Mouse (Mus musculus) layer of hippocampus, adult 9-11 months (tissue): Measurements from ENCODE around the gene Pcgf5.
"Not testable (repeated sequence)": the region's sequence is repeated elsewhere in the genome, so short reads cannot be mapped to it uniquely, and the experiment has no call there.

Source experiments
- DNase-seq: peaks from one replicate; pipeline ENCODE4 v3.0.0; 2022

The Pcgf5 gene

GRCm38 (mm10) chr19:36390714-36391113 is 42.6 kb downstream of the Pcgf5 start:
- no peak for DNase-seq

DNA sequence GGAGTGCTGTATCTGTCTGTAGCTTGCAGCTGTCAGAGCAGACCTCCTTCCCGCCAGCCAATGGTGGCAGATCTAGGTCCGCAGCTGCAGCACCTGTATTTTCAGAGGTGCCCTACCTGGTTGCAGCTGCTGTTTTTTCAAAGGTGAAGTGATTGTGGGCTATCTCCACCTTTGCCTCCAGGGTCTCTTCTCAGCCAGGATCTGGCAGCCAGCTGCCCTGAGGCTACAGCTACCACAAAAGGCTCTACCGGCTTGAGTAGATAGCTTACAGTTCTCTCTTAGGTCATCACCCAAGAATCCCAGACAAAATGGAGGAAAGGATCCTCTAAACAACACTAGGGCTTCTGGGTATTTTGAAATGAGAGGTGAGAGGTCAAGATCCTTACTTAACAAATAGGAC is 50.4 kb downstream of the Pcgf5 start:
- no peak for DNase-seq

- no peak for DNase-seq
Measured at GRCm38 (mm10) chr19:36408352-36409100, 60.4 kb downstream of the Pcgf5 start.

- peak; percentile 91 for DNase-seq
Measured at GRCm38 (mm10) chr19:36409280-36409860, 61.3 kb downstream of the Pcgf5 start.

DNA sequence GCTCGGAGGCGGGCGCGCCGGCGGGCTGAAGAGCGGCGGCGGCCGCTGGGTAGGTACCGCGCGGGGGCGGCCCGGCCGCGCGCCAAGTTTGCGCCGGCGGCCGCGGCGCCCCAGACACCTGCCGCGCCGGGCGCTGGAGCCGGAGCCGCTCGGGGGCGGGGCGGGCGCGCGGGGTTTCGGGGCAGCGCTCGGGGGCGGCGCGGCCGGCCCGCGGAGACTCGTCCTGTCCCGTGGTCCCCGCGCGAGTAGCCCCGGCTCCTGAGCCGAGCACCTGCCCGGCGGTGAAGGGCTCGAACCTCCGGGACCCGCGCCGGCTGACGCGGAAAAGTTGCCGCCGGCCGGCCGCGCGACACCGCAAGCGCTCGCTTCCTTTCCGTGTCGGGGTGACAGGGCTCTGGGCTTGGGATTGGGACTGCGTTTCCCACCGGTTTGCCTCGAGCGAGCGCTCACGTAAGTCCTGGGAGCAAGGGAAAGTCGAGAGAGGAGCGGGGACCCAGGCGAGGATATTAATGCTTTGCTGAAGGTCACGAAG is 61.8 kb downstream of the Pcgf5 start:
- DNase-seq = peak; percentile 3

DNA sequence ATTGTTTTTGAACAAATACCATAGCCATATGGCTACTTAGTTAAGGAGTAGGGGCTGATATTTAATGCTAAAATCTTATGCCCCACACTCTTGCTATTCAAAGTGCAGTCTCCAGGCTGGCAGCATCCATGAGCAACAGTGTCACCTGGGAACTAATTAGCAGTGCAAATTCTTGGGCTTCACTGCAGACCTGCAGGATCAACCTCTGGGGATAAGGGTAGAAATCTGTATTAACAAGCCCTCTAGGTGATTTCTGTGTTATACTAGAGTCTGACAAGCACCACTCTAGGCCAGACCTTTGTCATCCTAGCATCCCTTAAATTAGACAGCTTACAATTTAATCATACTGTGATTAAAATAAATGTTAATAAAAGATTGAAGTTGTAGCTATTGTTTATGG is 71.8 kb downstream of the Pcgf5 start:
- DNase-seq = no peak

DNA sequence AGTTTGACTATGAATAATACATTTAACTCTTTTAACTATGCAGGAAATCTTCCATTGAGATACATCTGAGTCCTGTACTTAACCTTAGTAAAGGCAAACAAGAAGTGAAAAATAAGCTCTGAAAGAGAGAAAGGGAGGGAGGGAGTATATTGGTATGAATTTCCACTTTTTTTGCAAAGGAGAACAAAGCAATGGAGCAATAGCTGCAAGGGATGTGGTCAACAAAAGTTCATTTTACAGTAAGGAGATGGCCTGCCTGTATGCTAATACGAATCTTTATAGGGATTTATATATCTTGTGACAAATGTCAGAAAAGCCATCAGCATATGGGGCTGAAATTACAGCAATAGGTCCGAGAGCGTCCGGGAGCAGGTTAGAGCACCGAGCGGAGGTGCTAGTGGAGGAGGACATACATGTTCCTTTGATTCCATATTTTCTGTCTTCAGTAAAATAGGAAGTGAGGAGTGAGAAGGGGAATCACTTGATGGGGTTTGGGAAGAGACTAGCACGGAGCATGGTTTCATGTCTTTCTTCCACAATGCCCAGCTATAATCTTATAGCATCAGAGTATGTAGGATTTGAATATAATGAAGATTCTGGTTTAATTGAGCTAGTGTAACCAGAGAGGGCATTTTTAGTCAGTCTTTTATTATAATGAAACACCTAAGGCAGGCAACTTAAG is 79.2 kb downstream of the Pcgf5 start:
- no peak for DNase-seq

DNA sequence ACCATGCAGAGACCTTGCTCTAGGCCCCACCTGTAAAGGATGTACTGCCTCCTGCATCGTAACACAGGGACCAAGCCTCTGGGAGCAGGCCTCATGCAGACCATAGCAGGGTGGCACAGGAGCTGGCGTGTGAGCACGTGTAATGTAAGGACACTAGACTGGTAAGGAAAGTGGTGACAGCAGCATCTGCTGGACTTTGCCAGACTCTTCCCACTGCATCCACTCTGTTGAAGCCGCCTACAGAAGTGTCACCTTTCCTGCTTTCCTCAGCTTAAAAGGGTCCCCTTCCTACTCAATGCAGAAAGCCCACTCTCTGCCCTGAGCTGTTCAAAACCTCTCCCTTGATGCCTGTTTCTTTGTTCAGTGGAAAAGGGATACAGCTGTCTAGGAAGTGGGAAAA is 80.0 kb downstream of the Pcgf5 start:
- DNase-seq = no peak

DNA sequence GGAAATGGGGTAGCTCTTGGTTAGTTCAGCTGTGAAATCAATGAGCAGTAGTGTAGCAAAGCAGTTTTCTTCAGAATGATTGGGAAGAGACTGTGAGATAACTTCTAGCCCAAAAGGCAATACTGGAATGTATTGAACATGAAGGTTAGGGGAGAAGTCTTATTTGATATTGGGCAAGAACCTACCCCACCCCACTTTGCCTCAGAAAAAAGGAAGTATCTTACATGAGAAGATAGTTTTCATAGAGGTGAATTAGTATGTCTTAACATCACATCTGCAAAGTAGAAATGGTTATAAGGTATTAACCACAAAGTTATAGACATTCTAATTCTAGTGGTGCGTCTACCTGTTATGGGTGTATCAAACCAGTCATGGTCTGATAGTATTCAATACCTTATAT is 81.2 kb downstream of the Pcgf5 start:
- DNase-seq = no peak

DNA sequence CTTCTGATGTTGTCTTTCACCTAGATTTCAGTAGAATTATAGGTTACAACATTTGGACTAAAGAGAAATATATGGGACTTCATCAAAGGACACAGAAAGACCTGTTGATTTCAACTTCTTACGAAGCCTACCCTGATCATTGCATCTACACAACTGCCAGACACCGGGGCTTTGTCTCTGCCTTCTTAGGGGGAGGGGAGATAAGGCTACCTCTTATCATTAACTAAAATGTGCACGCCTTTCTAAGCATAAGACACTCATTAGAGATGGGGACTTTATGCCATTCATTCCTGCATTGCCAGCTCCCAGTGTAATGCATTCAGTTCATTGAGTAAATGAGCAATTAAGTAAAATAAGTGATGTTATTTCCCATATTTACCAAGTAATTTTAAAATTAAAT is 85.1 kb downstream of the Pcgf5 start:
- no peak for DNase-seq

DNA sequence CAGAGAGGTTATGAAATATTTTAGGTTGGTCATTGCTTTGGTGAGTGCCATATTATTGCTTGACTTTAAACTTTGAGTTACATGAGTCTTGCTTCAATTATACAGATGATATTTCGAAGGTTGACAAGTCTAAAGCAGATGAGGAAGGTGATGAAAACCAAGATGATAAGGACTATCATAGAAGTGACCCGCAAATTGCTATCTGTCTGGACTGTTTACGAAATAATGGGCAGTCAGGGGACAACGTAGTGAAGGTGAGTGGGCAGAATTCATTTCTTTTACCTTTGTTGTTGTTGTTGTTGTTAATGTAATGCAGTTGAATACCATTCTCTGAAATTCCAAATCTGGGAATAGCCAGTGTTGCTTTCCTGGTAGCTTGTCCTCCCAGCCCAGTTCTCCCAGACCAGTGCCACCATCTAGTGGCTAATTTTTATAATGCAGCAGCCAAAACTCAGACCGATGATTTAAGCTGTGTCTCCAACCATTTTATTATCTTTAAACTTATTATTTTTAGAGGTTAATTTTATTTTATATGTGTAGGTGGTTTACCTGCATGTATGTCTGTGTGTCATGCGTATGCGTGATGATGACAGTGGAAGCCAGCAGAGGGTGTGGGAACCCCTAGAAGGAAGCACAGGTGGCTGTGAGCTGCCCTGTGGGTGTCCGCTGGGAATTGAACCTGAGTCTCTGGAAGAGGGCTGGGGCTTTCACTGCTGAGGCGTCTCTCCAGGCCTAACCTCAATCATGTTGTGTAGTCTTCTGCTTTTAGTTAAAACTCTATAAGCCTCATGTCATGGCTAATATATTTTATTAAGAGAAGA is 92.0 kb downstream of the Pcgf5 start:
- peak; percentile 11 for DNase-seq

DNA sequence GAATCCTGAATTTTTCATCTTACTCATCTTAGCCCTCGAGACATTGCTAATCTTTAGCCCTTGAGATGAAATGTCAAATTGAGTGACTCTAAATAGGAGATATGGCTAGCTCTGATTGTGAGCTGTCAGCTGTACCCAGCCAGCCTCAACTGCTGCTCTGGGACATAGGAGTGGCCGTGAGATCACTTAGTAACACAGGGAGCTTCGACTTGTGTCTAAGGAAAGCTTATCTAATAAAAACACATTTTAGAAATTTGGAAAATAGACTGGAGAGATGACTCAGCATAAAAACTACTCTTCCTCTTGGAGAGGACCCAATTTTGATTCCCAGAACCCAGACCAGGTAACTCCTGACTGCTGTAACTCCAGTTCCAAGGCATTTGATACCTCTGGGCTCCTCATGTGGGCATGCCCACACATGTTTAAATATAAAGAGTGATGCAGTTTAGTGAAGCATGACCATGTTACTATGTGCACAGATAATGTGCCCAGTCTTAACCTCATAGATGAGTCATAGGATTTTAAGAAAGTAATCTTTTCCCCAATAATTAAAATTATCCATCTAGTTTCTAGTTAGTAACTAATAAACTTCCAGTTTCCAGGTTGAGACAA is 103.0 kb downstream of the Pcgf5 start:
- DNase-seq = no peak

DNA sequence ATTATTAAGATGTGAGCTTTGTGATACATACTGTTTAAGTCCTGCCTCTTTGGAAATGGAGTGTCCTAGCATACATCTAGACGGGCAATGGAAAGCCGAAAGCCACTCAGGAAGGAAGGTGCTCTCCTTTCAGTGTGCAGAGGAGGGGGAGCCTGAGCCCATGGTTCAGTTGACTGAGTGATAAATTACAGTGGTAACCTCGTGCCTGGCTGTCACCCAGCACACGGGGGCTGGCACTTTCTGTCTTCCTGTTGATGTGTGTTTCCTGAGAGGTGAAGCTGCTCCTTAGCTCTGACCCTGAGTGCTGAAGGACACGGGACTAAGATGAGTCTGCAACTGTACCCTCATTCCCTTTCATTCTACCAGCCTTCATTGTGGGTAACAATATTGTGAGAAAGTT is 103.6 kb downstream of the Pcgf5 start:
- DNase-seq = no peak

GRCm38 (mm10) chr19:36452210-36452609 is 104.1 kb downstream of the Pcgf5 start:
- DNase-seq = not testable (repeated sequence)

DNA sequence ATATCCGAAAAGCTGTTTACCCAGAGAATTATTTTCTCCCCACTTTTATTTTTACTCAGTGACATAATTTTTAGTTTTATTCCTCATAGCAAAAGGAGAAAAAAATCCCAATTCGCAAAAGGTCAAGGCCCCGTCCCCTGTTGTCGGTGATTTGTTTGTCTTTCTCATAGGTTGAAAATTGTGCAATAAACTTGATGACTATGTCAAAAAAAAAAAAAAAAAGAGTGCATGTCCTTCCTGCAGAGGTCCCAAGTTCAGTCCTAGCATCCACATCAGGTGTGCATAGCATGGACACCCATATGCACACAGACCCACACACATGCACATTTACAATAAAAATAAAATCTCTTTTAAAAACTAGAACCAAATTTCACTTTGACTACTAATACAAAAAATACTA is 105.3 kb downstream of the Pcgf5 start:
- no peak for DNase-seq

DNA sequence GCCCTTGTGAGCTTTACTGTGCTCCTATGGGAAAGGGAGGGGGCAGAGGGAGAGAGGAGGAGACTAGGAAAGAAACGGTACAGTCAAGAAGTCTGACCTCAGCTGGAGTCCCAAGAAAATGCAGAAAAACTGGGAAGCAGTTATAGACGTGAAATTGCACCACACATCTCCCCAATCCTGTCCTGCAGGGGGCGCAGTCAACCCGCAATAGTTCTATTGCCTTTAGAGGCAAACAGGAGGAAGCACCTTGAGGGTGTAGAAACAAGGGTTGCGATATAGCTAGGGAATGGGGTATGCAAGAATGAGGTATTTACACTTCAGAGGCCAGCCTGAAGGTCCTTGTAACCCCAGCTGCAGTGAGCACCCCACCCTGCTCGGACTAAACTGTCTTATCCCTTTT is 122.0 kb downstream of the Pcgf5 start:
- peak; percentile 39 for DNase-seq

DNA sequence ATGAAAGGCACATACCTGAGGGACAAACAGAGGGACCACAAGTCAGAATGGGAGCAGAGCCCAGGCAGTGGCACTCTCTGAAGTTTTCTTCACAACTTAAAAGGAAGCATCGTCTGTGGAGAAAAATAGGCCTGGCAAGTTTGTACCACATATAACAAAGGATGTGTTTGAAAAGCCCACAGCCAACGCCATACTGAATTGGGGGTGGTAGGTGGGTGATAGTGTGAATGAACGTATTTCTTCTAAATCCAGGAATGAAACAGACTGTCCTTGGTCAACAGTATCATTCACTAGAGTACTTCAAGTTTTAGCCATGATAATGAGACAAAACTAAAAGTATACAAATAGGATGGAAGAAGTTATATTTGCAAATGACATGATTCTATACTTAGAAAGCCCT is 123.2 kb downstream of the Pcgf5 start:
- DNase-seq = no peak

- peak; percentile 47 for DNase-seq
Measured at GRCm38 (mm10) chr19:36476596-36476995, 128.5 kb downstream of the Pcgf5 start.

DNA sequence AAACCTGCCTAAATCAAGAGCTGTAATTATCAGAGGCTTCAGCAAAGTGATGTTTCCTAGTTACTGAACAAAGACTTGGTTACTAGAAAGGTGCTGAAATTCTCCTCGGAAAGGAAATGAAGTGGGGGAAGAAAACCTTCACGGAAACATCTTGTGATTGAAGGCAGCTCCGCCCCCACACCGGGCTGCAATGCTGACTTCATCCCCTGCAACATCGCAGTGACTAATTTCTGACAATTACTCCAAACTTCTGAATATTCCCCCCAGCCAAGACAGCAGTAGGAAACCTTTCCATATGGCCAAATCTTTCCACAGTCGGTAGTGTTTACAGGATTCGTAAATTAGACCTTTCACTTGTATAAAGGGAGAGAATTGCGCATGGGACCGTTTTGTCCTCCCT is 129.0 kb downstream of the Pcgf5 start:
- peak; percentile 71 for DNase-seq

- no peak for DNase-seq
Measured at GRCm38 (mm10) chr19:36477684-36478083, 129.6 kb downstream of the Pcgf5 start.

DNA sequence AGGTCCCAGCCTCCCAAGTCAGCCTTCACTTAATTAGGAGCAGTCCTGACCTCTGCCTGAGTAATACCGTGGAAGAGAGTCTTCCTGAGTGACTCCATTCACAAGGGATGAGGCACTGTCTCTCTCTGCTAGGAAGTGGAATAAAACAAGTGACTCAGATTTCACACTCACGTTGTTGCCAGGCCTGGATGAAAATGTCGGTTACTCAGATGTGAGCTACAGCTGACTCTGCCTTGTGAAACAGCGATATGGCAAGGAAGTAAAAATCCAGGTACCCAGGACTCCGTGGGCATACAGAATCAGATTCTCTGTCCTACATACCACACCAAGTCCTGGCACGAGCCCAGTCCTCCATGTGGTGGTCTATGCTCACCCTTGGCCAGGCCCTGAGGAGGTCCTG is 142.8 kb downstream of the Pcgf5 start:
- peak; percentile 44 for DNase-seq

- peak; percentile 56 for DNase-seq
Measured at GRCm38 (mm10) chr19:36495555-36495954, 147.4 kb downstream of the Pcgf5 start.

DNA sequence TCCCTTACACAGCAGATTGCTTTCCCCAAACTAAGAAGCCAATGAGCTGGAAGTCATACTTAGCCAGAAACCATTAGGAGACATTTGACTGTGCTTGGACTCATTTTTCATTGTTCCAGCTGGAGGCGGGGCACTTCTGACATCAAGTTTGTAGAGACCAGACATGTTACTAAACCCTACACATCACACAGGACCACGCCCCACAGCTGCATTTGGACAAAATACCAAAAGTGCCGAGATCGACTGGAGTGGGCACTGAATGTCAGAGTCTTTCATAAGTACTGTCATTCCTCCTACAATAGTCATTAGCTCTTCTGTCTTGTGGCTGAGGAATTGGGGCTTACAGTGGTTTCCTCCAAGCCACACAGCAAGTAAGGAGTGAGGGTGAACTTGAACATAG is 148.4 kb downstream of the Pcgf5 start:
- no peak for DNase-seq
